Mouse (Mus musculus): ENCODE measurements around the gene Olfr487.
"Not testable (repeated sequence)": the region's sequence is repeated elsewhere in the genome, so short reads cannot be mapped to it uniquely, and the experiment has no call there.

Olfr487 gene

DNA sequence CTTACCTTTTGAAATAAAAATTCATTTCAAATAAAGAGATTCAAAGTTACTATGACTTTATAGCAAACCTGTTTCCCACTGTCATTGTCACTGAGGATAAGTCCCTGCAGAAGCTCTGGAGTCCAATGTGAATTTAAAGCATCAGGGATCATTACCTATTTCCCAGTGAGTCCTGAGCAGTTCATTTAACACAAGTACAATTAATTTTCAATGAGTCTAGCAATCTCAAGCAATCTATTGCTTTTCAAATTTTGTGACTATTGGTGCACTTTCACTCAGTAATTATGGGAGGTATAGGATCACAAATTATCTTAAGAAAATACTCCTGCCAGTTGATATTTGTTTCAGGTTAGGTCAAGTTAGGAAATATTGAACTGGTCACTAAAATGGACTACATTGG is at the start of gene Olfr487:
Olfr487 (minus strand) TSS at position 101 of the 400 bp plus-strand sequence.
- DNase-seq, result not testable (repeated sequence)

DNA sequence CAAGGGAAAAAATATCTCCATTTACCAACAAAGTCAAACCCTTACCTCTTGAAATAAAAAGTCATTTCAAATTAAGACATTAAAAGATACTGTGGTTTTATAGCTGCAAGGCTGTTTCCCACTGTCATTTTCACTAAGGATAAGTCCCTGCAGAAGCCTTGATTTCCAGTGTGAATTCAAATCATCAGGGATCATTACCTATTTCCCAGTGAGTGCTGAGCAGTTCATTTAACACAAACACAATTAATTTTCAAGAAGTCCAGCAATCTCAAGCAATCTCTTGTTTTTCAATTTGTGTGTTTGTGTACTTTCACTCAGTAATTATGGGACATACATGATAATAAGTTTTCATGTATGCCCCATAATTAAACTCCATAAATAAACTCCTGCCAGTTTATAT is 43.8 kb upstream of the Olfr487 start, which contains the start of gene Olfr488:
Olfr488 (minus strand) TSS at position 101 of the 400 bp plus-strand sequence.
- DNase-seq, result no peak

DNA sequence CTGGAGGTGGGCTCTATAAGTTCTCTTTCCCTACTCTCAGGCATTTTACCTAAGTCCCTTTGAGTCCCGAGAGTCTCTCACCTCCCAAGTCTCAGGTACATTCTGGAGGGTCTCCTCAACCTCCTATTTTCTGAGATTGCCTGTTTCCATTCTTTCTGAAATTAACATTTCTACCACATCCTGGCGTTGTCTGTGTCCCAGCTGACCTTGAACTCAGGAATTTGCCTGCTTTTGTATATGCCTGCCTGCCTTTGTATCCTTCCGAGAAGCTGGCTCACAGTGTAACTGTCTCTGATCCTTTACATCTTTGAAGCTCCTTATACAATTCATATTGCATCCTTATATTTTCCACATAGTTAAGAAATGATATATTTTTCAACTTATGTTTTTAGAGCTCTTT is 19.1 kb upstream of the Olfr487 start:
- DNase-seq, result no peak

DNA sequence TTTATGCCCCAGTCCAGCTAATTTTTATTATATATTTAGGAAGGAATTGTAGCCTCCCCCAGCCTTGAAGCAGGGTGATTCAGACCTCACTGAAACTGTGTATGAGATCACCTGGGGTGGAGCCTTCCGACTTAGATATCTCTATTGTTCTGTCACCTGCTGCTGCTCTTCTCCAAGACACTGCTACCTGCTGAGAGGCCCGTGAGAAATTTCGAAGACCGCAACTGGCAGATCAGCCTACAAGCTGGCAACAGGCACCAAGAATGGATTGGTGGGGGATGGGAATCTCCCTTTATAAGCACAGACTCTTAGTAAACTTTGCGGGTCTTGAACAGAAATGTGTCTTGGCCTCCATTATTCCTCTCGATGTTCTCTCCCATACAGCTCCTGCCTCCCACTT is 17.5 kb downstream of the Olfr487 start:
- no peak for DNase-seq

DNA sequence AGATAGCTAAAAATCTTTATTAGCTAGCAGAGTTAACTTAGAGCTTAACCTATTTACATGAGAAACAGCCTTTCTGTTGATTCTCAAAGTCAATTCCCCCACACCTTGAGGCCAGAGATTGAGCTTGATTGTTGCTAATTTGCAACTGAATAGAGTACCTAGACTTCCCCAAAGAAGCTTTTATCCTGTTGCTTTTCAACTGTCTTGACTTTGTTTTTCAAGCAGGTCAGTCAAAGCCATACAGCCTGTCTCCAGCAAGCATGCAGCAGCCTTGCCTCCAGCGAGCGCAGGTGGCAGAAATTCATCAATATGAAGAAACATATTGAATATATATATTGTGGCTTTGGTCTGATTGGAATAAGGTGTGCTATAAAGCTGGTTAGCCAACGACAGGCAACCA is 18.1 kb downstream of the Olfr487 start:
- not testable (repeated sequence) for DNase-seq

DNA sequence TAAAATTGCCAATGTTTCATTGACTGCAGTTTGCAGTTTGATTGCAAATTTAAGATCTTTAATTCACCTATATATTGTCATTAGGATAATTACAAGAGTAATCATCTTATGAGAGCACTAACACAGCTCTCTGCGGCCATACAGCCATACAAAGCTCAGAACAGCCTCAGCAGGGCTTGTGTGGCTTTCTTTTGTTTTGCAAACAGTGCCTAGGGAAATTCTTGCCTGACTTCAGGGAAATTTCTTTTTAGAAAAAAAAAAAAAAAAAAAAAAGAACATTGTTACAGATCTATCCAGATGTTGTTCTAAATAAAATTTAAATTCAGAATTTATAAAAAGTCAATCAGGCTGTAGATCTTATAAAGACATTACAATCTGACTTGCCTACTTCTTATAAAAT is 21.7 kb downstream of the Olfr487 start:
- not testable (repeated sequence) for DNase-seq

DNA sequence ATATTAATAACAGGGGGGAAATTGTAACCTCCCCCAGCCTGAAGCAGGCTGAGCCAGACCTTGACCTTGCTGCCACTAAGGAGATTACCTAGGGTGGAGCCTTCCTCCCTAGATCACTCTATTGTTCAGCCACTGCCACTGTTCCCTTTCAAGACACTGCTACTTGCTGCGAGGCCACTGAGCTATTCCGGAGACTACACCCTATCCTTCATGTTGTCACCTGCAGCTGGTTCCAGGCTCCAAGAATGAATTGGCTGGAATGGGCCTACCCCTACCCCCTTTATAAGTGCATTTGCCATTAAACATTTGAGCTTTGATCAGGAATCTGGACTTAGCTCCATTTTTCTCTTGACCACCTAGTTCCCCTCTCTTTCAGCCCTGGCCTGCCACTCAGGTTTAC is 23.2 kb downstream of the Olfr487 start:
- not testable (repeated sequence) for DNase-seq

DNA sequence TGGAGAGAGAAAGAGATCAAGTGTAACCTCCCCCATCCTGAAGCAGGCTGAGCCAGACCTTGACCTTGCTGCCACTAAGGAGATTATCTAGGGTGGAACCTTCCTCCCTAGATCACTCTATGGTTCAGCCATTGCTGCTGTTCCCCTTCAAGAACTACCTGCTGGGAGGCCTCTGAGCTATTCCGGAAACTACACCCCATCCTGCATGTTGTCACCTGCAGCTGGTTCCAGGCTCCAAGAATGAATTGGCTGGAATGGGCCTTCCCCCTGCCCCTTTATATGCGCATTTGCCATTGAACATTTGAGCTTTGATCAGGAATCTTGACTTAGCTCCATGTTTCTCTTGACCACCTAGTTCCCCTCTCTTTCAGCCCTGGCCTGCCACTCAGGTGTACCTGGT is 29.2 kb downstream of the Olfr487 start:
- DNase-seq, result not testable (repeated sequence)

DNA sequence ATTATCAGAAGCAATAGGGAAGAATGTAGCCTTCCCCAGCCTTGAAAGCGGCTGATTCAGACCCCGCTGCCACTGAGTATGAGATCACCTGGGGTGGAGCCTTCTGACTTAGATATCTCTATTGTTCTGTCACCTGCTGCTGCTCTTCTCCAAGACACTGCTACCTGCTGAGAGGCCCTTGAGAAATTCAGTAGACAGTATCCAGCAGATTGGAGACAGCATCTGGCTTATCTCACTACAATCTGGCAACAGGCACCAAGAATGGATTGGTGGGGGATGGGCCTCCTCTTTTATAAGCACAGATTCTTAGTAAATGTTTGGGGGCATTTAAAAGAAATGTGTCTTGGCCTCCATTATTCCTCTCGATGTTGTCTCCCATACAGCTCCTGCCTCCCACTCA is 30.0 kb downstream of the Olfr487 start:
- not testable (repeated sequence) for DNase-seq

DNA sequence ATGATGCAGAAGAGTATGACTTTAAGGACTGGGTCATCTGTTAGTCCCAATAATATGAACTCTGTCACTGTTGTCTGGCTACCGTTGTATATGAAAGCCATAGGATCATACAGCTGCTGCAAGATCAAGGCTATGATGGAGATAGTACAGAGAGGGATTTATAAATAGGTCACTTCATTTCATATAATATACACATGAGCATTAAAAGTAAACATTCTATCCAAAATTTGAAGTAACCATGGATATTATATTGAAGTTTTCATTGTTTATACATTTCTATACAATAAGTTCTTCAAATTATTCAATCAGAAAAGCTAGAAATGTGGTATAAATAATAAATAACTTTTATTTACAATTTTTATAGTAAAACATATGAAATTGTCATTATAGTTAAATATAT is 41.8 kb downstream of the Olfr487 start, which contains the start of gene Olfr486:
Olfr486 (minus strand) TSS at position 101 of the 400 bp plus-strand sequence.
- DNase-seq, result not testable (repeated sequence)

DNA sequence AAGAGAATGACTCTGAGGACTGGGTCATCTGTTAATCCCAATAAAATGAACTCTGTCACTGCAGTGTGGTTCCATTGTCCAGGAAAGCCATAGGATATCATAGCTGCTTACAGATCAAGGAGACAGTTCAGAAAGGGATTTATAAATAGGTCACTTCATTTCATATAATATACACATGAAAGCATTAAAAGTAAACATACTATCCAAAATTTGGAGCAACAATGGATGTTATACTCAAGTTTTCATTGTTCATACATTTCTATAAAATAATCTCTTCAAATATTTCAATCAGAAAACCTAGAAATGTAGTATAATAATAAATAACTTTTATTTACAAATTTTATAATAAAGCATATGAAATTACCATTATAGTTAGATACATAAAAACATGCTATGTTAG is 54.7 kb downstream of the Olfr487 start, which contains the start of gene Olfr485:
Olfr485 (minus strand) TSS at position 101 of the 400 bp plus-strand sequence.
- DNase-seq, result no peak
